Comparison of ENCODE assay signal across 9 mouse cellular contexts in the genomic region with DNA sequence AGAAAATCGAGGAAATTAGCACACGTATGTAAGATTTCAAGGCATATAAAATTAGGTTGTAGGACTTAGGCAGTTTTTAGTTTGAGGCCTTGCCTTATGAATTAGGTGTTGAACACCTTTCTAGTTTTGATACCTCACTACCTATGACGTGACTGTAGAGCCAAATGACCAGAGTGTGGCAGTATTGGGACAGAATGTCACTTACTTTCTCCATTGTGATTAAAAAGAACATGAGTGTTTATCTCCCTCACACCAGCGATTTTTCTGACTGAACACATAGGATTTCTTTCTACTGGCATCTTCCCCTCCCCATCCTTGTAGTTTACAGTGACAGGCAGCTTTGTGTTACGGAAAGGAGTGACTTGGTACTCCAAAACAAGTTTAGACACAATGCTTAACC. TPM values are rescaled to one million over a fixed set of nuclear protein-coding genes. Genes with fewer than 3 reads are reported as not detected.
DNase-seq lines count a peak whose midpoint lies in the region; ATAC-seq and TF ChIP-seq lines count a peak whose summit lies in the region.
"Had no signal": no experiment of that assay in that cellular context is flagged by ENCODE, and none has a peak within 500 bp of the region (broad histone marks: within the 10 kb centered on the region; RNA-seq: fewer than 3 reads in every experiment).

No protein-coding gene starts in this region.

- WGBS in thymus, adult 2 months = 68% methylated on average over 5 of the region's 5 CpGs
- 34% methylated on average over 5 of the region's 5 CpGs for WGBS in heart, embryonic 13.5 days
- WGBS in lung, embryonic 14.5 days = 39% methylated on average over 5 of the region's 5 CpGs

- H3K27ac ChIP-seq in thymus, adult 2 months (ENCODE audit: control insufficient read depth, insufficient read depth, low read length) = no peak overlapping the region
- H3K27ac ChIP-seq in heart, embryonic 13.5 days (replicated peaks) = no peak overlapping the region
- no peak overlapping the region for H3K27ac ChIP-seq in lung, embryonic 14.5 days (ENCODE audit: low read depth)

- peaks cover 9% of the 10 kb centered on the region for H3K36me3 ChIP-seq in thymus, adult 2 months (ENCODE audit: control insufficient read depth, insufficient read depth, low read length)
- H3K36me3 ChIP-seq in heart, embryonic 13.5 days = peaks cover 10% of the 10 kb centered on the region
- H3K36me3 ChIP-seq in lung, embryonic 14.5 days (ENCODE audit: insufficient read depth) = 0 out of 2 replicates have a peak, but pooled peaks cover 3% of the 10 kb centered on the region

- peak overlapping the region; percentile 61 for H3K4me2 ChIP-seq in heart, embryonic 13.5 days
- H3K4me2 ChIP-seq in lung, embryonic 14.5 days = no peak overlapping the region

- no peaks in the 10 kb centered on the region for H3K27me3 ChIP-seq in thymus, adult 2 months (ENCODE audit: control insufficient read depth, insufficient read depth, low read length)
- H3K27me3 ChIP-seq in heart, embryonic 13.5 days (replicated peaks) = no peaks in the 10 kb centered on the region
- H3K27me3 ChIP-seq in lung, embryonic 14.5 days (ENCODE audit: insufficient read depth, low read length) = no peaks in the 10 kb centered on the region
- H3K27me3 ChIP-seq: megakaryocyte, embryonic 14.5 days had no signal

- no peaks in the 10 kb centered on the region for H3K4me1 ChIP-seq in thymus, adult 2 months (replicated peaks; ENCODE audit: control insufficient read depth, insufficient read depth, low read length)
- H3K4me1 ChIP-seq in heart, embryonic 13.5 days = peaks cover 7% of the 10 kb centered on the region
- no peaks in the 10 kb centered on the region for H3K4me1 ChIP-seq in lung, embryonic 14.5 days (ENCODE audit: insufficient read depth)

- H3K9me3 ChIP-seq in heart, embryonic 13.5 days = no peaks in the 10 kb centered on the region
- no peaks in the 10 kb centered on the region for H3K9me3 ChIP-seq in lung, embryonic 14.5 days (ENCODE audit: low read depth, low read length)
- H3K9me3 ChIP-seq: megakaryocyte, embryonic 14.5 days had no signal

- no peak for DNase-seq in frontal cortex, postnatal 10 days (ENCODE audit: low spot score in 2 of 2)
- peak; percentile 17 for DNase-seq in thymus, postnatal 0 days (ENCODE audit: low spot score)
- no peak for DNase-seq in thymus, adult 2 months
- peak; percentile 79 for DNase-seq in lung, embryonic 14.5 days
- no peak for DNase-seq in thymus, postnatal 25 days

- no peak for TF ChIP-seq CTCF in thymus, adult 2 months (IDR thresholded peaks at IDR 0.05; ENCODE audit: borderline replicate concordance, control insufficient read depth, extremely low read depth, insufficient read depth, low read length, poor library complexity)
- peak; percentile 70 for TF ChIP-seq CTCF in lung, embryonic 14.5 days (IDR thresholded peaks at IDR 0.05; ENCODE audit: low read depth)

- TF ChIP-seq POLR2A in thymus, adult 2 months (IDR thresholded peaks at IDR 0.05; ENCODE audit: control insufficient read depth, extremely low read depth, insufficient read depth, low read length, poor library complexity) = no peak

- H3K4me3 ChIP-seq in thymus, adult 2 months (ENCODE audit: control insufficient read depth, insufficient read depth, low read length) = no peak overlapping the region
- peak overlapping the region; percentile 16; the same call in 1 of the 2 replicates for H3K4me3 ChIP-seq in heart, embryonic 13.5 days
- H3K4me3 ChIP-seq in lung, embryonic 14.5 days (ENCODE audit: low read depth, low read length) = no peak overlapping the region
- H3K4me3 ChIP-seq: megakaryocyte, embryonic 14.5 days had no signal

- peak overlapping the region; percentile 69; the same call in 1 of the 2 replicates for H3K9ac ChIP-seq in heart, embryonic 13.5 days
- no peak overlapping the region for H3K9ac ChIP-seq in lung, embryonic 14.5 days

- ATAC-seq in frontal cortex, adult (ENCODE audit: low TSS enrichment) = peak; percentile 79
- ATAC-seq in heart, embryonic 13.5 days (ENCODE audit: extremely low read depth, insufficient number of reproducible peaks, low FRiP score, low TSS enrichment) = no peak
- ATAC-seq in lung, embryonic 14.5 days (ENCODE audit: insufficient read depth) = peak; percentile 53
- ATAC-seq in monocyte, adult 5-6 weeks (replicated peaks; ENCODE audit: insufficient number of reproducible peaks, low FRiP score, low TSS enrichment, poor library complexity, severe bottlenecking) = no peak

RNA-seq across cellular contexts. Expression of gene Ndfip2, which starts 55.5 kb away (rescaled TPM):
- polyA plus RNA-seq in thymus, postnatal 0 days (2015; fragmentation: Nextera tagmentation; extraction: Ambion mirVana) = 97.8 and 108 TPM in 2 replicates
- 57.7 and 59.2 TPM in 2 replicates for polyA plus RNA-seq in thymus, adult 2 months (2012; rRNA removed)
- polyA plus RNA-seq in heart, embryonic 13.5 days (2015; fragmentation: Nextera tagmentation; extraction: Ambion mirVana) = 46.9 and 52.1 TPM in 2 replicates
- polyA plus RNA-seq in lung, embryonic 14.5 days (2014; fragmentation: Nextera tagmentation; extraction: Ambion mirVana) = 60.3 and 63.8 TPM in 2 replicates
- total RNA-seq in monocyte, adult 5-6 weeks (2017) = 46.9 to 55.7 TPM (median 54.0 TPM) in 3 replicates

Comparison
In these comparisons a context has a peak if more than half of its experiments do, and no peak if none do; other contexts are left out.
1. DNase-seq: peak in thymus, postnatal 0 days (single experiment) and lung, embryonic 14.5 days (single experiment); none in frontal cortex, postnatal 10 days (0 of 2), thymus, adult 2 months (single experiment) and thymus, postnatal 25 days (single experiment).
2. ATAC-seq: peak in frontal cortex, adult (single experiment) and lung, embryonic 14.5 days (single experiment); none in heart, embryonic 13.5 days (single experiment) and monocyte, adult 5-6 weeks (single experiment).